15 mouse cellular contexts compared by ENCODE assay signal in the genomic region with DNA sequence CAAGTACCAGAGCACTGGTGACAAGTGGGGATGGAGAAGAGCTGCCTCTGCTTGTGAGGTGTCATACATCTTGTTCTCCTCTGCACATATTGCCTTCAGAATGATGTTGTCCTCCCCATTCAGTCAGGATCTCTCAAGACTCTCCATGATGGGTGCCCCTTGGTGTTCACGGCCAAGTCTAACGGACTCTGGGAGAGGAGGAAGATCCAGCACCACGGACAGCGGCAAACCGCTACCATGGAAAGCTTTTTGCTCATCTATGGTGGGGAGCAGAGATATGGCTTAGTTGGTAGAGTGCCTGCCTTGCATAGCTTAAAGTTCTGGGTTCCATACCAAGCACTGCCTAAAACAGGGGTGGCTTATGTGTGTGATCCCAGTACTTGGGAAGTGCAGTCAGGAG. TPM values are rescaled to one million over a fixed set of nuclear protein-coding genes. Genes with fewer than 3 reads are reported as not detected.
DNase-seq lines count a peak whose midpoint lies in the region; ATAC-seq lines count a peak whose summit lies in the region.
"Had no signal": no experiment of that assay in that cellular context is flagged by ENCODE, and none has a peak within 500 bp of the region (broad histone marks: within the 10 kb centered on the region; RNA-seq: fewer than 3 reads in every experiment).

No protein-coding gene starts in this region.

- H3K9me3 ChIP-seq in kidney, embryonic 14.5 days (ENCODE audit: control insufficient read depth, low read length): no peaks in the 10 kb centered on the region
- no peaks in the 10 kb centered on the region for H3K9me3 ChIP-seq in neural tube, embryonic 11.5 days (ENCODE audit: control insufficient read depth, low read length)
- H3K9me3 ChIP-seq: hindbrain, embryonic 15.5 days; limb, embryonic 15.5 days; neural tube, embryonic 13.5 days had no signal

- 21% methylated on average over 5 of the region's 5 CpGs for whole genome bisulfite sequencing in kidney, embryonic 14.5 days
- WGBS in neural tube, embryonic 11.5 days: 51% methylated on average over 5 of the region's 5 CpGs

- H3K4me1 ChIP-seq in kidney, embryonic 14.5 days (ENCODE audit: control insufficient read depth, insufficient read depth, low read length): no peaks in the 10 kb centered on the region
- peaks cover 9% of the 10 kb centered on the region; the same call in 1 of the 2 replicates for H3K4me1 ChIP-seq in neural tube, embryonic 11.5 days (ENCODE audit: control insufficient read depth, insufficient read depth, low read length)

- ATAC-seq in kidney, embryonic 14.5 days (ENCODE audit: low FRiP score, low TSS enrichment): no peak
- no peak for ATAC-seq in neural tube, embryonic 11.5 days (ENCODE audit: insufficient read depth, low FRiP score, low TSS enrichment)

- H3K9ac ChIP-seq in kidney, embryonic 14.5 days (ENCODE audit: low read depth, low read length): no peak overlapping the region
- no peak overlapping the region for H3K9ac ChIP-seq in neural tube, embryonic 11.5 days (ENCODE audit: low read length)
- H3K9ac ChIP-seq: hindbrain, embryonic 15.5 days; limb, embryonic 15.5 days; neural tube, embryonic 13.5 days had no signal

- H3K4me3 ChIP-seq in kidney, embryonic 14.5 days (ENCODE audit: low read length): no peak overlapping the region
- no peak overlapping the region for H3K4me3 ChIP-seq in neural tube, embryonic 11.5 days (ENCODE audit: low read depth, low read length)
- H3K4me3 ChIP-seq: hindbrain, embryonic 15.5 days; limb, embryonic 15.5 days; neural tube, embryonic 13.5 days had no signal

- DNase-seq in adrenal gland, postnatal 14 days: peak; percentile 44
- DNase-seq in adrenal gland, adult 18-20 months (ENCODE audit: low spot score in 2 of 2): no peak
- peak; percentile 76 to 79 for DNase-seq in kidney, postnatal 4 days
- peak; percentile 70 for DNase-seq in embryo, embryonic 11 days
- peak; percentile 39 for DNase-seq in neural tube, embryonic 11.5 days (ENCODE audit: low spot score)
- DNase-seq in cerebellum, adult 11-12 months: no peak
- no peak for DNase-seq in cerebellum, adult 18-20 months
- DNase-seq: B cell, adult 2 months; cerebellum, adult 11 months; thymus, adult 2 months had no signal

- H3K27ac ChIP-seq in kidney, embryonic 14.5 days (ENCODE audit: low read depth, low read length): no peak overlapping the region
- H3K27ac ChIP-seq in neural tube, embryonic 11.5 days (ENCODE audit: low read depth, low read length): no peak overlapping the region
- H3K27ac ChIP-seq: hindbrain, embryonic 15.5 days; limb, embryonic 15.5 days; macrophage; neural tube, embryonic 13.5 days had no signal

- H3K27me3 ChIP-seq in kidney, embryonic 14.5 days (ENCODE audit: control insufficient read depth, insufficient read depth, low read length): peaks cover 7% of the 10 kb centered on the region; the same call in 1 of the 2 replicates
- H3K27me3 ChIP-seq in neural tube, embryonic 11.5 days (ENCODE audit: control insufficient read depth, insufficient read depth, low read length): 0 out of 2 replicates have a peak, but pooled peaks cover 3% of the 10 kb centered on the region
- H3K27me3 ChIP-seq: hindbrain, embryonic 15.5 days had no signal

- H3K36me3 ChIP-seq in kidney, embryonic 14.5 days (ENCODE audit: control insufficient read depth, insufficient read depth, low read length): no peaks in the 10 kb centered on the region
- H3K36me3 ChIP-seq in neural tube, embryonic 11.5 days (ENCODE audit: control insufficient read depth, insufficient read depth, low read length): no peaks in the 10 kb centered on the region
- H3K36me3 ChIP-seq: hindbrain, embryonic 15.5 days; limb, embryonic 15.5 days; neural tube, embryonic 13.5 days had no signal

- no peak overlapping the region for H3K4me2 ChIP-seq in kidney, embryonic 14.5 days (replicated peaks; ENCODE audit: low read depth, low read length)
- H3K4me2 ChIP-seq in neural tube, embryonic 11.5 days (ENCODE audit: low read depth): no peak overlapping the region
- H3K4me2 ChIP-seq: hindbrain, embryonic 15.5 days; limb, embryonic 15.5 days; neural tube, embryonic 13.5 days had no signal

RNA-seq across cellular contexts. Expression of gene Cacng4, which starts 22.8 kb away (rescaled TPM):
- 2.2 and 2.7 TPM in 2 replicates for total RNA-seq in adrenal gland, postnatal 14 days (2021)
- 1 to 10 TPM in 1 of 2 experiments, under 1 TPM in 1; 0.96 to 1.2 TPM for total RNA-seq in adrenal gland, adult 18-20 months (2021)
- polyA plus RNA-seq in kidney, embryonic 14.5 days (2014; fragmentation: Nextera tagmentation; extraction: Ambion mirVana): 3.7 and 5.2 TPM in 2 replicates
- 25.6 and 30.0 TPM in 2 replicates for polyA plus RNA-seq in neural tube, embryonic 11.5 days (2014; fragmentation: Nextera tagmentation; extraction: Ambion mirVana)
- polyA plus RNA-seq: macrophage had no signal

Comparison
In these comparisons a context has a peak if more than half of its experiments do, and no peak if none do; other contexts are left out.
1. DNase-seq: peak in adrenal gland, postnatal 14 days (single experiment), kidney, postnatal 4 days (2 of 2), embryo, embryonic 11 days (single experiment) and neural tube, embryonic 11.5 days (single experiment); none in adrenal gland, adult 18-20 months (0 of 2), cerebellum, adult 11-12 months (single experiment) and cerebellum, adult 18-20 months (0 of 2).